Mouse (Mus musculus) layer of hippocampus, postnatal 36 days (tissue): ENCODE data around the gene Msx3. TPM values are rescaled to one million over a fixed set of nuclear protein-coding genes. Genes with fewer than 3 reads are reported as not detected.

Source experiments
- total RNA-seq, 2 experiments: library from RNA; stranded (reverse); gene quantifications; 2 replicates each; pipeline ENCODE4 v1.2.3; 2021

Msx3 gene
- total RNA-seq, 2 experiments from 2014 or later = 0.18 TPM; not detected in 1

Other genes starting within 250 kb of the Msx3 start
- gene Adgra1, start 214.9 kb downstream of the Msx3 start, total RNA-seq = 10 to 100 TPM; 47.9 to 49.6 TPM
- gene Kndc1, start 154.4 kb downstream of the Msx3 start, total RNA-seq = 10 to 100 TPM; 87.3 to 88.1 TPM
- gene Utf1, start 105.3 kb downstream of the Msx3 start, total RNA-seq = not detected
- under 1 TPM; 0.72 to 0.78 TPM for gene 6430531B16Rik, start 70.3 kb downstream of the Msx3 start, total RNA-seq
- 1 to 10 TPM; 5.7 to 6.9 TPM for gene Adam8, start 56.5 kb downstream of the Msx3 start, total RNA-seq
- 10 to 100 TPM; 23.7 to 30.7 TPM for gene Zfp511, start 12.7 kb downstream of the Msx3 start, total RNA-seq
- gene Tubgcp2, start 12.4 kb downstream of the Msx3 start, total RNA-seq = 10 to 100 TPM; 34.8 to 36.3 TPM
- 100 to 1,000 TPM; 242 to 255 TPM for gene Caly, start 33.5 kb upstream of the Msx3 start, total RNA-seq
- not detected for gene Prap1, start 44.3 kb upstream of the Msx3 start, total RNA-seq
- gene Fuom, start 53.4 kb upstream of the Msx3 start, total RNA-seq = 10 to 100 TPM; 47.0 to 50.7 TPM
- gene Paox, start 66.7 kb upstream of the Msx3 start, total RNA-seq = 1 to 10 TPM; 3.0 to 3.4 TPM
- 10 to 100 TPM; 60.2 to 61.0 TPM for gene Echs1, start 67.4 kb upstream of the Msx3 start, total RNA-seq
- 10 to 100 TPM; 23.0 to 27.3 TPM for gene Mtg1, start 88.5 kb upstream of the Msx3 start, total RNA-seq
- gene Sprn, start 105.8 kb upstream of the Msx3 start, total RNA-seq = 100 to 1,000 TPM; 165 to 170 TPM
- not detected for gene Olfr522, start 115.7 kb upstream of the Msx3 start, total RNA-seq
- gene Olfr523, start 124.1 kb upstream of the Msx3 start, total RNA-seq = under 1 TPM; 0.10 to 0.18 TPM
- not detected for gene Olfr524, start 156.9 kb upstream of the Msx3 start, total RNA-seq
- under 1 TPM; 0.43 to 0.70 TPM for gene Cd163l1, start 169.2 kb upstream of the Msx3 start, total RNA-seq
- under 1 TPM; 0.17 to 0.18 TPM for gene 5830411N06Rik, start 198.2 kb upstream of the Msx3 start, total RNA-seq